Mouse (Mus musculus) regulatory T cell (primary cell): ENCODE measurements at regions not wholly inside any gene's neighbourhood (a gene's known extent, or its start where the extent isn't known, plus 50 kb on each side); places are given as distances from the start of the nearest gene placed in this dataset.

Experiments
- in situ Hi-C: fragments of 300-600 bp; cut with MboI, MseI; formaldehyde crosslinking; loops from one replicate; pipeline ENCODE4 v1.15.1; 2025; ENCODE audit warnings: high pct_unique_total_duplicates

- in situ Hi-C loops, result loop anchor here (10.0 kb wide), 1 partner anchor 660 kb away; no protein-coding TSS in a partner anchor
Observed at GRCm38 (mm10) chr6:76425120-76425519, 72.5 kb downstream of the Gm9008 start.

GRCm38 (mm10) chr6:76387462-76388049 lies 110.0 kb downstream of the Gm9008 start:
- in situ Hi-C loops, result no loop called here

- in situ Hi-C loops, result no loop called here
Observed at GRCm38 (mm10) chr6:76382323-76382722, 115.3 kb downstream of the Gm9008 start.

DNA sequence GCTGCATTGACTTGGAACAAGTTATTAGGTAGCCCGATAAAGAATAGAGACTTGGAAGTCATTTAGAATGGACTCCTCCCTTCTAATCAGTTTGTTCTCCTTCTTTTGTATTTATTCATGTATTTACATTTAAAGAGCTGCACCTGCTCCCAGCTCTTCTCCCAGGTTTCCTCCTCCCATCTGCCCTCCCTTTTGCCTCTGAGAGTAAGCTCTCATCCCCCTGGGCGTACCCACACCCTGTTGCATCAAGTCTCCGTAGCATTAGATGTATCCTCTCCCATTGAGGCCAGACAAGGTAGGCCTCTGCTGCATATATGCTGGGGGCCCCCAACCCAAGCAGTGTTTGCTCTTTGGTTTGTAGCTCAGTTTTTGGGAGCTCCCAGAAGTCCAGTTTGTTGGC lies 118.9 kb downstream of the Gm9008 start:
- in situ Hi-C loops, result no loop called here

DNA sequence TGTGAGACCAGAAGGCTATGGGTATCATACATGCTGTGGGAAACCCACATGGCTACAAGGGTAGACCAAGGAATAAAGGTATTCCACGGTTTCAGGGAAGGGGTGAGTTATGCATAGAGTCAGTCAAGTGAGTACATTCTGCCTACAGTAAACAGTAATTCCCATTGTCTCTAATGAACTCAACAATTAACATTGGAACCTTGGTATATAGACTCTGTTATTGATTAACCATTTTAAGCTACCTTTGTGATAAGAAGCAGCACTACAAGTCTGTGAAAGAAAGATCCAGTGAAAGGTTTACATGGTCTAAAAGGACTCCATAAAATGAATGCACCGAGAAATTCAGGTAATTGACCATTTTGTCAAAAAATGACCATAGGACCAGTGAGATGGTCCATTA lies 145.4 kb downstream of the Gm9008 start:
- in situ Hi-C loops, result loop anchor here (10.0 kb wide), 1 partner anchor 103 kb away; no protein-coding TSS in a partner anchor

DNA sequence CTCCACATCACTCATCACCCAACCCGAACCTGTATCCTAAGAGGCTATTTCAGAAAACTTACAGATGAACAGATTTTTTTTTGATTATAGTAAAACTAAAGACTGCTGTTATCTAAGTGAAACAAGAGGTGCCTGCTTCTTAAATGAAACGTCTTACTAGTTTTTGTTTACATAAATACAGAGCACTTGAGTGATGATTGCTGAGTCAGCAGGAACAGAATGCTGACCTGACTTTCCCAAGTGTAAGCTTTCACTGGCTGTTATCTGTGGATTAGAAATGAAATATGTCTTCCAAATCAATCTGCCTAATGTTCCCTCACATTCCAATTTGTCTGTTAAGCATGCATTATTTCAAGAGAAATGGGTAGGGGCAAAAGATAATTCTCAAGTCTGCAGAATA lies 149.1 kb downstream of the Gm9008 start:
- in situ Hi-C loops, result no loop called here

DNA sequence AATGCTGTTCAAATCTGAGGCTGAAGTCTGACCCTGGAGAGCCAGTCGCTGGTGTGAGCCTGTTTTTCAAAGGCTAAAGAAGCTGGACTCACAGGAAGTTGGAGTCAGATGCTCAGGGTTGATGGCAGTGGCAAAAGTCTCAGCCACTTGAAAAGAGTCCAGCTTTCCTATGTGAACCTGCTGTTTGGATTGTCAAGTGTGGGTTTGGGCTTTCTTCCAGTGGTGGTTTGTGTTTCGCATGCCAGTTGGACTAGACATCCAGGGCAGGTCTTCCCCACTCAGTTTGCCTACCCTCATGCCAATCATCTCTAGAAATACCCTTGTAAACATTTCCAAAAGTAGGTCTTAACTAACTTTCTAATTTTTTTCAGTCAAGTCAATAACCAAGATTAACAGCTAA lies 167.4 kb downstream of the Gm9008 start:
- in situ Hi-C loops, result loop anchor here (10.0 kb wide), 1 partner anchor 1355 kb away; no protein-coding TSS in a partner anchor
